Mouse (Mus musculus) cerebellum, postnatal 4 days (tissue): Measurements from ENCODE around the gene Mmp24.
"Not testable (repeated sequence)": the region's sequence is repeated elsewhere in the genome, so short reads cannot be mapped to it uniquely, and the experiment has no call there.

Source experiments
- DNase-seq, 2 experiments: peaks; one replicate each; pipeline ENCODE4 v3.0.0; 2022; ENCODE audit warnings: low spot score in 2 of 2, mixed read lengths in 1 of 2

The Mmp24 gene

GRCm38 (mm10) chr2:155774927-155775684, at the start of gene Mmp24:
Gene Mmp24, plus strand, starts transcription at chr2:155775342.
- DNase-seq, result peak in 1 of 2 experiments; percentile 30

GRCm38 (mm10) chr2:155726302-155726701, 48.8 kb upstream of the Mmp24 start:
- no peak for DNase-seq

- DNase-seq, result no peak
These were observed 47.3 kb upstream of the Mmp24 start for GRCm38 (mm10) chr2:155727764-155728395.

- no peak for DNase-seq
These were observed 46.4 kb upstream of the Mmp24 start for GRCm38 (mm10) chr2:155728742-155729141.

- peak; percentile 74 to 86 for DNase-seq
These were observed 45.9 kb upstream of the Mmp24 start, which contains the start of gene Edem2 for GRCm38 (mm10) chr2:155729158-155729645. Gene Edem2, minus strand, starts transcription at chr2:155729475.

GRCm38 (mm10) chr2:155735080-155735479, 40.1 kb upstream of the Mmp24 start:
- no peak for DNase-seq

- not testable (repeated sequence) for DNase-seq
These were observed 39.4 kb upstream of the Mmp24 start, which contains the start of gene Gm17581 for GRCm38 (mm10) chr2:155735766-155736165. Gene Gm17581, minus strand, starts transcription at chr2:155735866.

- DNase-seq, result no peak
These were observed 38.2 kb upstream of the Mmp24 start for GRCm38 (mm10) chr2:155736936-155737335.

- DNase-seq, result no peak
These were observed 37.3 kb upstream of the Mmp24 start for GRCm38 (mm10) chr2:155737803-155738202.

GRCm38 (mm10) chr2:155742211-155742610, 32.9 kb upstream of the Mmp24 start:
- no peak for DNase-seq

GRCm38 (mm10) chr2:155742931-155743337, 32.2 kb upstream of the Mmp24 start:
- DNase-seq, result no peak

GRCm38 (mm10) chr2:155743351-155743750, 31.8 kb upstream of the Mmp24 start:
- DNase-seq, result no peak

GRCm38 (mm10) chr2:155745487-155745886, 29.7 kb upstream of the Mmp24 start:
- no peak for DNase-seq

- no peak for DNase-seq
These were observed 25.7 kb upstream of the Mmp24 start for GRCm38 (mm10) chr2:155749394-155749793.

GRCm38 (mm10) chr2:155751014-155751786, 23.9 kb upstream of the Mmp24 start, which contains the start of gene Procr:
Gene Procr, plus strand, starts transcription at chr2:155751117.
- no peak for DNase-seq

GRCm38 (mm10) chr2:155755746-155756145, 19.4 kb upstream of the Mmp24 start:
- peak in 1 of 2 experiments; percentile 27 for DNase-seq

- no peak for DNase-seq
These were observed 18.1 kb upstream of the Mmp24 start for GRCm38 (mm10) chr2:155756855-155757566.

- peak; percentile 46 to 84 for DNase-seq
These were observed 10.3 kb upstream of the Mmp24 start for GRCm38 (mm10) chr2:155764679-155765418.

- no peak for DNase-seq
These were observed 1.5 kb upstream of the Mmp24 start for GRCm38 (mm10) chr2:155773664-155774063.

- no peak for DNase-seq
These were observed 748 bp upstream of the Mmp24 start for GRCm38 (mm10) chr2:155774261-155774926.
